In genomic region chr11:61388012-61388411, GRCm38 (mm10) we compare ENCODE assay signal across 9 mouse cellular contexts. TPM values are rescaled to one million over a fixed set of nuclear protein-coding genes. Genes with fewer than 3 reads are reported as not detected.
DNase-seq lines count a peak whose midpoint lies in the region; ATAC-seq and TF ChIP-seq lines count a peak whose summit lies in the region.
"Had no signal": no experiment of that assay in that cellular context is flagged by ENCODE, and none has a peak within 500 bp of the region (broad histone marks: within the 10 kb centered on the region; RNA-seq: fewer than 3 reads in every experiment).

No protein-coding gene starts in this region.

- H3K4me3 ChIP-seq in forebrain, embryonic 10.5 days = no peak overlapping the region
- no peak overlapping the region for H3K4me3 ChIP-seq in forebrain, embryonic 12.5 days (replicated peaks)
- H3K4me3 ChIP-seq in liver, embryonic 12.5 days = no peak overlapping the region
- H3K4me3 ChIP-seq in MEL (ENCODE audit: control insufficient read depth in 1 of 2, insufficient read depth in 1 of 2, low read depth in 2 of 2, low read length in 2 of 2) = no peak overlapping the region

- 70% methylated on average over 6 of the region's 6 CpGs for WGBS in forebrain, embryonic 10.5 days
- WGBS in forebrain, embryonic 12.5 days = 60% methylated on average over 6 of the region's 6 CpGs
- 51% methylated on average over 6 of the region's 6 CpGs for WGBS in liver, embryonic 12.5 days (ENCODE audit: insufficient replicate concordance)

- H3K9me3 ChIP-seq in forebrain, embryonic 10.5 days = peaks cover 8% of the 10 kb centered on the region
- H3K9me3 ChIP-seq in forebrain, embryonic 12.5 days = no peaks in the 10 kb centered on the region
- peaks cover 4% of the 10 kb centered on the region; the same call in 1 of the 2 replicates for H3K9me3 ChIP-seq in liver, embryonic 12.5 days (replicated peaks)
- H3K9me3 ChIP-seq in MEL (replicated peaks; ENCODE audit: insufficient read depth, low read length) = no peaks in the 10 kb centered on the region

- TF ChIP-seq RAD21 in MEL (IDR thresholded peaks at IDR 0.05; ENCODE audit: low read depth, low read length) = peak; percentile 84

- no peak for ATAC-seq in forebrain, embryonic 12.5 days (ENCODE audit: low FRiP score)
- no peak for ATAC-seq in liver, embryonic 12.5 days
- ATAC-seq in erythroblast, adult 5-6 weeks (replicated peaks; ENCODE audit: low FRiP score, poor library complexity, severe bottlenecking) = no peak

- H3K79me2 ChIP-seq in MEL (ENCODE audit: control insufficient read depth, insufficient read depth, low read length, poor library complexity) = no peaks in the 10 kb centered on the region

- H3K4me2 ChIP-seq in forebrain, embryonic 12.5 days = no peak overlapping the region
- H3K4me2 ChIP-seq in liver, embryonic 12.5 days = no peak overlapping the region

- no peaks in the 10 kb centered on the region for H3K27me3 ChIP-seq in forebrain, embryonic 10.5 days (ENCODE audit: poor library complexity, severe bottlenecking)
- no peaks in the 10 kb centered on the region for H3K27me3 ChIP-seq in forebrain, embryonic 12.5 days
- no peaks in the 10 kb centered on the region for H3K27me3 ChIP-seq in liver, embryonic 12.5 days (replicated peaks)
- peaks cover 0 to 2% of the 10 kb centered on the region in 2 experiments; a peak in 2 of 4 replicates for H3K27me3 ChIP-seq in MEL (ENCODE audit: control insufficient read depth in 1 of 2, insufficient read depth in 2 of 2, low read length in 2 of 2)
- H3K27me3 ChIP-seq in splenic B cell, adult 2 months (ENCODE audit: control insufficient read depth, insufficient read depth, low read length, poor library complexity, severe bottlenecking) = no peaks in the 10 kb centered on the region

- H3K36me3 ChIP-seq in forebrain, embryonic 10.5 days (replicated peaks) = no peaks in the 10 kb centered on the region
- no peaks in the 10 kb centered on the region for H3K36me3 ChIP-seq in forebrain, embryonic 12.5 days (replicated peaks)
- no peaks in the 10 kb centered on the region for H3K36me3 ChIP-seq in liver, embryonic 12.5 days
- no peaks in the 10 kb centered on the region for H3K36me3 ChIP-seq in MEL (ENCODE audit: control insufficient read depth in 1 of 2, insufficient read depth in 2 of 2, low read length in 2 of 2)
- no peaks in the 10 kb centered on the region for H3K36me3 ChIP-seq in splenic B cell, adult 2 months (ENCODE audit: control insufficient read depth, insufficient read depth, low read length, poor library complexity, severe bottlenecking)

- peak; percentile 36 to 80 (median 66); a peak in 5 of 6 replicates for TF ChIP-seq CTCF in MEL (IDR thresholded peaks at IDR 0.05 in 2 of 3, conservative IDR thresholded peaks at IDR 0.05 in 1 of 3; ENCODE audit: control insufficient read depth in 1 of 3, insufficient read depth in 1 of 3, low read depth in 2 of 3, low read length in 3 of 3, poor library complexity in 1 of 3, severe bottlenecking in 1 of 3)

- DNase-seq in forebrain, embryonic 10.5 days (ENCODE audit: extremely low spot score, low spot score) = peak; percentile 27
- DNase-seq in liver = peak; percentile 49
- peak; percentile 72 for DNase-seq in MEL (ENCODE audit: low read depth, low spot score)
- DNase-seq in forelimb bud, embryonic 11.5 days (ENCODE audit: low read depth, low spot score) = peak; percentile 34
- DNase-seq in splenic B cell, adult 2 months (ENCODE audit: low read depth, low spot score) = peak; percentile 70

- no peaks in the 10 kb centered on the region for H3K4me1 ChIP-seq in forebrain, embryonic 10.5 days
- H3K4me1 ChIP-seq in forebrain, embryonic 12.5 days = no peaks in the 10 kb centered on the region
- H3K4me1 ChIP-seq in liver, embryonic 12.5 days = no peaks in the 10 kb centered on the region
- H3K4me1 ChIP-seq in MEL (ENCODE audit: control insufficient read depth in 1 of 2, insufficient read depth in 2 of 2, low read length in 2 of 2) = peaks cover 0 to 7% of the 10 kb centered on the region in 2 experiments; a peak in 1 of 4 replicates

- H3K9ac ChIP-seq in forebrain, embryonic 12.5 days = no peak overlapping the region
- H3K9ac ChIP-seq in liver, embryonic 12.5 days = no peak overlapping the region
- no peak overlapping the region for H3K9ac ChIP-seq in MEL (ENCODE audit: control insufficient read depth, low read depth, low read length, poor library complexity, severe bottlenecking)

- H3K27ac ChIP-seq in forebrain, embryonic 10.5 days = no peak overlapping the region
- no peak overlapping the region for H3K27ac ChIP-seq in forebrain, embryonic 12.5 days
- H3K27ac ChIP-seq in liver, embryonic 12.5 days = no peak overlapping the region
- H3K27ac ChIP-seq in MEL (ENCODE audit: control insufficient read depth, low read depth, low read length) = no peak overlapping the region

- TF ChIP-seq EP300 in MEL (IDR thresholded peaks at IDR 0.05; ENCODE audit: low read depth in 1 of 2, low read length in 2 of 2) = no peak

- no peak for TF ChIP-seq POLR2A in MEL (IDR thresholded peaks at IDR 0.05; ENCODE audit: control insufficient read depth in 1 of 2, insufficient read depth in 1 of 2, low read depth in 1 of 2, low read length in 2 of 2, poor library complexity in 1 of 2)

TF ChIP-seq in MEL, 35 proteins besides CTCF, POLR2A, EP300 and RAD21 (continues in another document):
- TF ChIP-seq MAX (IDR thresholded peaks at IDR 0.05; ENCODE audit: low read length) (no peak), UBTF (IDR thresholded peaks at IDR 0.05; ENCODE audit: borderline replicate concordance, insufficient read depth, low read depth, low read length) (no peak), USF2 (IDR thresholded peaks at IDR 0.05; ENCODE audit: borderline replicate concordance in 1 of 2, insufficient read depth in 1 of 2, low read depth in 1 of 2, low read length in 2 of 2) (no peak), ELF1 (IDR thresholded peaks at IDR 0.05; ENCODE audit: low read depth, low read length) (no peak), CHD2 (IDR thresholded peaks at IDR 0.05; ENCODE audit: low read length) (no peak), TBP (IDR thresholded peaks at IDR 0.05; ENCODE audit: low read depth, low read length) (no peak), MEF2A (IDR thresholded peaks at IDR 0.05; ENCODE audit: extremely low read depth, insufficient replicate concordance, low read depth, low read length, poor library complexity, severe bottlenecking) (no peak), E2F4 (IDR thresholded peaks at IDR 0.05; ENCODE audit: borderline replicate concordance, low read depth, low read length) (no peak), GABPA (IDR thresholded peaks at IDR 0.05; ENCODE audit: low read depth, low read length) (no peak), MYB (IDR thresholded peaks at IDR 0.05; ENCODE audit: low read depth, low read length) (no peak; the same call in 1 of the 2 replicates), USF1 (IDR thresholded peaks at IDR 0.05; ENCODE audit: low read depth, low read length) (0 out of 2 replicates have a peak, but pooled peaks have one; percentile 26), JUND (IDR thresholded peaks at IDR 0.05; ENCODE audit: low read depth, low read length) (no peak), ZKSCAN1 (IDR thresholded peaks at IDR 0.05; ENCODE audit: low read depth, low read length) (no peak), MAFK (IDR thresholded peaks at IDR 0.05; ENCODE audit: borderline replicate concordance, low read depth, low read length) (no peak), MXI1 (IDR thresholded peaks at IDR 0.05; ENCODE audit: low read depth, low read length) (no peak), BHLHE40 (IDR thresholded peaks at IDR 0.05; ENCODE audit: borderline replicate concordance, low read depth, low read length) (no peak), ZNF384 (IDR thresholded peaks at IDR 0.05; ENCODE audit: low read depth, low read length) (peak; percentile 92), NRF1 (IDR thresholded peaks at IDR 0.05; ENCODE audit: insufficient read depth, low read depth, low read length, poor library complexity, severe bottlenecking) (no peak), CHD1 (IDR thresholded peaks at IDR 0.05; ENCODE audit: low read depth, low read length) (no peak), ETS1 (IDR thresholded peaks at IDR 0.05; ENCODE audit: low read depth, low read length) (no peak), POLR2AphosphoS2 (IDR thresholded peaks at IDR 0.05; ENCODE audit: low read length) (no peak), MAZ (IDR thresholded peaks at IDR 0.05; ENCODE audit: low read depth, low read length) (peak; percentile 97), ZC3H11A (IDR thresholded peaks at IDR 0.05; ENCODE audit: low read depth, low read length) (peak; percentile 94), ZMIZ1 (IDR thresholded peaks at IDR 0.05; ENCODE audit: low read depth, low read length) (no peak), POLR2AphosphoS5 (IDR thresholded peaks at IDR 0.05; ENCODE audit: borderline replicate concordance, low read depth, low read length) (no peak), SIN3A (IDR thresholded peaks at IDR 0.05; ENCODE audit: low read length) (peak; percentile 40; the same call in 1 of the 2 replicates), RCOR1 (IDR thresholded peaks at IDR 0.05; ENCODE audit: low read depth, low read length) (no peak), TAL1 (IDR thresholded peaks at IDR 0.05; ENCODE audit: low read length) (no peak), TCF12 (IDR thresholded peaks at IDR 0.05; ENCODE audit: low read depth, low read length) (0 out of 2 replicates have a peak, but pooled peaks have one; percentile 25)

RNA-seq across cellular contexts. Expression of gene Slc47a1, which starts 9.9 kb away (rescaled TPM):
- polyA plus RNA-seq in forebrain, embryonic 10.5 days (2016; fragmentation: Nextera tagmentation; extraction: Ambion mirVana) = 0.17 TPM in 1 of 2 replicates, not detected in the other
- 0.19 TPM in 1 of 2 replicates, not detected in the other for polyA plus RNA-seq in forebrain, embryonic 12.5 days (2016; fragmentation: Nextera tagmentation; extraction: Ambion mirVana)
- polyA plus RNA-seq in liver, embryonic 12.5 days (2016; fragmentation: Nextera tagmentation; extraction: Ambion mirVana) = 2.5 TPM in 2 replicates
- 0.04 TPM in 1 of 2 replicates, not detected in the other for total RNA-seq in MEL (2012; rRNA removed)
- not detected for polyA plus RNA-seq in MEL (2012; ENCODE audit: insufficient read depth in 1 of 2, insufficient read length in 2 of 2, low read depth in 1 of 2, low replicate concordance in 2 of 2, missing spikeins in 1 of 2)
- total RNA-seq in erythroblast, adult 5-6 weeks (2015; ENCODE audit: low replicate concordance) = not detected in 2 replicates
- not detected in 2 replicates for total RNA-seq in erythroblast, adult 5-6 weeks (2017; ENCODE audit: low replicate concordance)
- total RNA-seq: hematopoietic stem cell, adult 5-6 weeks had no signal

RNA-seq across cellular contexts. Expression of gene Slc47a2, which starts 45.4 kb away (rescaled TPM):
- not detected in 2 replicates for polyA plus RNA-seq in forebrain, embryonic 10.5 days (2016; fragmentation: Nextera tagmentation; extraction: Ambion mirVana)
- polyA plus RNA-seq in forebrain, embryonic 12.5 days (2016; fragmentation: Nextera tagmentation; extraction: Ambion mirVana) = not detected in 2 replicates
- 0.12 TPM in 1 of 2 replicates, not detected in the other for polyA plus RNA-seq in liver, embryonic 12.5 days (2016; fragmentation: Nextera tagmentation; extraction: Ambion mirVana)
- total RNA-seq in MEL (2012; rRNA removed) = 0.10 and 0.15 TPM in 2 replicates
- polyA plus RNA-seq in MEL (2012; ENCODE audit: insufficient read depth in 1 of 2, insufficient read length in 2 of 2, low read depth in 1 of 2, low replicate concordance in 2 of 2, missing spikeins in 1 of 2) = under 1 TPM in 1 of 2 experiments, not detected in 1; 0.25 TPM
- not detected in 2 replicates for total RNA-seq in erythroblast, adult 5-6 weeks (2015; ENCODE audit: low replicate concordance)
- total RNA-seq in erythroblast, adult 5-6 weeks (2017; ENCODE audit: low replicate concordance) = not detected in 2 replicates
- total RNA-seq: hematopoietic stem cell, adult 5-6 weeks had no signal
